Mouse (Mus musculus): ENCODE measurements around the gene Sytl3. TPM values are rescaled to one million over a fixed set of nuclear protein-coding genes. Genes with fewer than 3 reads are reported as not detected.
"Not testable (repeated sequence)": the region's sequence is repeated elsewhere in the genome, so short reads cannot be mapped to it uniquely, and the experiment has no call there.

The Sytl3 gene
- 0.13 and 0.24 TPM in 2 replicates for polyA plus RNA-seq (2016; fragmentation: Nextera tagmentation; extraction: Ambion mirVana)

- not testable (repeated sequence) for H3K9ac ChIP-seq; H3K4me1 ChIP-seq; H3K4me2 ChIP-seq (replicated peaks); H3K27me3 ChIP-seq; ATAC-seq (ENCODE audit: insufficient number of reproducible peaks, insufficient read depth, low FRiP score, low TSS enrichment); H3K9me3 ChIP-seq; H3K36me3 ChIP-seq; H3K27ac ChIP-seq; H3K4me3 ChIP-seq
- WGBS: 83% methylated on average over 6 of the region's 7 CpGs
Observed at GRCm38 (mm10) chr17:6658801-6659200, at the start of gene Sytl3. Sytl3 (plus strand) TSS chr17:6659093.

GRCm38 (mm10) chr17:6613524-6613923 lies 45.4 kb upstream of the Sytl3 start:
- H3K4me2 ChIP-seq (replicated peaks); ATAC-seq (ENCODE audit: insufficient number of reproducible peaks, insufficient read depth, low FRiP score, low TSS enrichment); H3K9ac ChIP-seq; H3K27me3 ChIP-seq; H3K36me3 ChIP-seq; H3K4me3 ChIP-seq; H3K27ac ChIP-seq; H3K4me1 ChIP-seq; H3K9me3 ChIP-seq: not testable (repeated sequence)
- WGBS: 89% methylated on average over 11 of the region's 14 CpGs

- not testable (repeated sequence) for ATAC-seq (ENCODE audit: insufficient number of reproducible peaks, insufficient read depth, low FRiP score, low TSS enrichment); H3K4me1 ChIP-seq; H3K27ac ChIP-seq; H3K4me3 ChIP-seq; H3K9me3 ChIP-seq; H3K27me3 ChIP-seq; H3K36me3 ChIP-seq; H3K4me2 ChIP-seq (replicated peaks); H3K9ac ChIP-seq
- WGBS: 70% methylated on average over 5 of the region's 9 CpGs
Observed at GRCm38 (mm10) chr17:6614316-6614715, 44.6 kb upstream of the Sytl3 start.

GRCm38 (mm10) chr17:6616731-6617130 lies 42.2 kb upstream of the Sytl3 start:
- H3K9ac ChIP-seq: not testable (repeated sequence)
- WGBS: 96% methylated on average over 9 of the region's 9 CpGs

GRCm38 (mm10) chr17:6617689-6618400 lies 41.0 kb upstream of the Sytl3 start:
- not testable (repeated sequence) for ATAC-seq (ENCODE audit: insufficient number of reproducible peaks, insufficient read depth, low FRiP score, low TSS enrichment); H3K4me3 ChIP-seq; H3K4me1 ChIP-seq; H3K4me2 ChIP-seq (replicated peaks); H3K27me3 ChIP-seq; H3K9ac ChIP-seq; H3K36me3 ChIP-seq; H3K27ac ChIP-seq; H3K9me3 ChIP-seq
- WGBS: 45% methylated on average over 7 of the region's 13 CpGs

More at GRCm38 (mm10) chr17:6616731-6617130, 42.2 kb upstream of the Sytl3 start:
- ATAC-seq (ENCODE audit: insufficient number of reproducible peaks, insufficient read depth, low FRiP score, low TSS enrichment); H3K4me1 ChIP-seq; H3K9me3 ChIP-seq; H3K27me3 ChIP-seq; H3K4me2 ChIP-seq (replicated peaks); H3K27ac ChIP-seq; H3K36me3 ChIP-seq; H3K4me3 ChIP-seq: not testable (repeated sequence)

- ATAC-seq (ENCODE audit: insufficient number of reproducible peaks, insufficient read depth, low FRiP score, low TSS enrichment); H3K4me2 ChIP-seq (replicated peaks): not testable (repeated sequence)
Observed at GRCm38 (mm10) chr17:6619271-6619670, 39.6 kb upstream of the Sytl3 start.

GRCm38 (mm10) chr17:6620035-6620434 lies 38.9 kb upstream of the Sytl3 start:
- H3K27ac ChIP-seq; H3K4me2 ChIP-seq (replicated peaks); H3K9ac ChIP-seq; H3K9me3 ChIP-seq; H3K4me3 ChIP-seq; H3K27me3 ChIP-seq; H3K36me3 ChIP-seq; H3K4me1 ChIP-seq; ATAC-seq (ENCODE audit: insufficient number of reproducible peaks, insufficient read depth, low FRiP score, low TSS enrichment): not testable (repeated sequence)
- 63% methylated on average over 5 of the region's 6 CpGs for WGBS

More at GRCm38 (mm10) chr17:6619271-6619670, 39.6 kb upstream of the Sytl3 start:
- H3K4me3 ChIP-seq, H3K36me3 ChIP-seq, H3K4me1 ChIP-seq, H3K9me3 ChIP-seq, H3K27ac ChIP-seq, H3K9ac ChIP-seq, H3K27me3 ChIP-seq: not testable (repeated sequence)
- 80% methylated on average over 5 of the region's 5 CpGs for WGBS

- H3K36me3 ChIP-seq; H3K4me2 ChIP-seq (replicated peaks); H3K27ac ChIP-seq; H3K4me1 ChIP-seq; H3K4me3 ChIP-seq; H3K9me3 ChIP-seq; H3K9ac ChIP-seq; ATAC-seq (ENCODE audit: insufficient number of reproducible peaks, insufficient read depth, low FRiP score, low TSS enrichment); H3K27me3 ChIP-seq: not testable (repeated sequence)
- 82% methylated on average over 18 of the region's 20 CpGs for WGBS
Observed at GRCm38 (mm10) chr17:6620730-6621451, 38.0 kb upstream of the Sytl3 start.

- not testable (repeated sequence) for H3K27me3 ChIP-seq; H3K9me3 ChIP-seq; H3K36me3 ChIP-seq; H3K27ac ChIP-seq; ATAC-seq (ENCODE audit: insufficient number of reproducible peaks, insufficient read depth, low FRiP score, low TSS enrichment); H3K4me3 ChIP-seq; H3K4me2 ChIP-seq (replicated peaks); H3K9ac ChIP-seq; H3K4me1 ChIP-seq
- 93% methylated on average over 11 of the region's 12 CpGs for WGBS
Observed at GRCm38 (mm10) chr17:6621976-6622375, 36.9 kb upstream of the Sytl3 start.

GRCm38 (mm10) chr17:6624926-6625558 lies 33.9 kb upstream of the Sytl3 start:
- not testable (repeated sequence) for H3K27ac ChIP-seq; H3K4me2 ChIP-seq (replicated peaks); ATAC-seq (ENCODE audit: insufficient number of reproducible peaks, insufficient read depth, low FRiP score, low TSS enrichment); H3K4me3 ChIP-seq; H3K9ac ChIP-seq; H3K4me1 ChIP-seq; H3K36me3 ChIP-seq; H3K27me3 ChIP-seq; H3K9me3 ChIP-seq
- 64% methylated on average over 2 of the region's 6 CpGs for WGBS

GRCm38 (mm10) chr17:6630398-6630797 lies 28.5 kb upstream of the Sytl3 start:
- H3K4me1 ChIP-seq; H3K9ac ChIP-seq; ATAC-seq (ENCODE audit: insufficient number of reproducible peaks, insufficient read depth, low FRiP score, low TSS enrichment); H3K4me3 ChIP-seq; H3K4me2 ChIP-seq (replicated peaks); H3K36me3 ChIP-seq; H3K27ac ChIP-seq; H3K27me3 ChIP-seq; H3K9me3 ChIP-seq: not testable (repeated sequence)
- WGBS: 88% methylated on average over 4 of the region's 4 CpGs

- H3K4me2 ChIP-seq (replicated peaks); H3K9me3 ChIP-seq; H3K4me1 ChIP-seq; H3K4me3 ChIP-seq; ATAC-seq (ENCODE audit: insufficient number of reproducible peaks, insufficient read depth, low FRiP score, low TSS enrichment); H3K9ac ChIP-seq; H3K27me3 ChIP-seq; H3K27ac ChIP-seq; H3K36me3 ChIP-seq: not testable (repeated sequence)
- 94% methylated on average over 6 of the region's 6 CpGs for WGBS
Observed at GRCm38 (mm10) chr17:6632850-6633249, 26.0 kb upstream of the Sytl3 start.

Data from embryonic facial prominence, embryonic 12.5 days (tissue).